Comparison of ENCODE assay signal across 8 mouse cellular contexts in the genomic region with DNA sequence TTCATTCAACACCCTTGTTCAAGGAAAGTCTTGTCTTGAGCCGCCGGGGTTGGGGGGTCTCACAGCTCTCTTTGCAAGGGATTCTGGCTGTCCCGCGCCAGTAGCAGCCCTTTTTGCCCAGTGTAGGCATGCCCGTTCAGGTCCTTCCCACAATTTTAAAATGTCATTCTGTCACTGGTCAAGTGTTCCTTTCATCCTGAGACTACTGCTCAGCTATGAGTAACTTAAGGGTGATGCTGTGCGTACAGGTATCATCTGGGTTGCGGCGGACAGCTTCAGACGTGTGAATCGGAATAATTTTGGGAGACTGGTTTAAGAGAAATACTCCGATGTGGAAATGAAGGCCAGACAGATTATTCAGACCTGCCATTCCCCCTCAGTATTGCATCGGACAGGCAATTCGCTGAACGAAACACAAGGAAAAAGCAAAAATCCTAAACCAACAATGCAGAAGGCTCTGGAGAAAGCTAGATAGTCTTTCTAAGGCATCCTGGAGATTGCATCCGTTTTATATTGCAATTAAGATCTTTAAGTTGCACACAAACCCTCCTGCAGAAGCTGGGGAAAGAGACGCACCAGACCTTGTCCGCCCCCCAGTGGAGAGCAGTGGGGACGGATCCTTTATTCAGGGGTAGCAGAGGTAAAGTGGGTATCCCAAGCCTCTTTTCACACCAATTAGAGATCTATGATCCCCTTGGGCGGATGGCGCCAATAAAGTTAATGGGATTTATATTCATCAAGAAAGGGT.
DNase-seq lines count a peak whose midpoint lies in the region; ATAC-seq and TF ChIP-seq lines count a peak whose summit lies in the region.

No protein-coding gene starts in this region.

- 0 out of 2 replicates have a peak overlapping the region, but pooled peaks have one; percentile 2 for H3K9ac ChIP-seq in intestine, postnatal 0 days (ENCODE audit: low read depth, low read length)

- no peaks in the 10 kb centered on the region for H3K9me3 ChIP-seq in intestine, postnatal 0 days (ENCODE audit: control insufficient read depth)
- no peaks in the 10 kb centered on the region for H3K9me3 ChIP-seq in limb, embryonic 10.5 days (replicated peaks)

- intact Hi-C loops in gastrocnemius, postnatal 14 days (cut with DNase I; ENCODE audit: low total_unique reads) = loop anchor here (10.0 kb wide), 1 partner anchor 416 kb away; no protein-coding TSS in a partner anchor

- H3K4me3 ChIP-seq in testis, adult 2 months (ENCODE audit: control insufficient read depth, low read depth, low read length) = peak overlapping the region; percentile 12
- peak overlapping the region; percentile 35 for H3K4me3 ChIP-seq in intestine, postnatal 0 days (ENCODE audit: low read depth, low read length)
- peak overlapping the region; percentile 57 for H3K4me3 ChIP-seq in limb, embryonic 10.5 days
- peak overlapping the region; percentile 44 for H3K4me3 ChIP-seq in small intestine, adult 2 months (ENCODE audit: low read depth, low read length)

- no peaks in the 10 kb centered on the region for H3K27me3 ChIP-seq in testis, adult 2 months (ENCODE audit: control insufficient read depth, insufficient read depth, low read length)
- no peaks in the 10 kb centered on the region for H3K27me3 ChIP-seq in intestine, postnatal 0 days (replicated peaks; ENCODE audit: control insufficient read depth, insufficient read depth, low read length)
- H3K27me3 ChIP-seq in limb, embryonic 10.5 days (ENCODE audit: low read depth, poor library complexity, severe bottlenecking) = no peaks in the 10 kb centered on the region
- H3K27me3 ChIP-seq in small intestine, adult 2 months (ENCODE audit: control insufficient read depth, insufficient read depth, low read length) = peaks cover 5% of the 10 kb centered on the region; the same call in 1 of the 2 replicates

- peak overlapping the region; percentile 64 for H3K4me2 ChIP-seq in intestine, postnatal 0 days (replicated peaks; ENCODE audit: low read depth)

- DNase-seq in testis, postnatal 14 days (ENCODE audit: low spot score) = no peak
- peak; percentile 41 to 70 for DNase-seq in cerebellum, postnatal 4 days (ENCODE audit: low spot score in 2 of 2)
- DNase-seq in gastrocnemius, postnatal 14 days = peak; percentile 33
- DNase-seq in limb, embryonic 10.5 days (ENCODE audit: low spot score) = peak; percentile 81
- peak; percentile 75 for DNase-seq in mesoderm, embryonic 11.5 days (ENCODE audit: low read depth, low spot score)

- 12% methylated on average over 20 of the region's 20 CpGs for WGBS in intestine, postnatal 0 days
- WGBS in limb, embryonic 10.5 days = 5% methylated on average over 20 of the region's 20 CpGs
- WGBS in small intestine, adult 2 months = 10% methylated on average over 20 of the region's 20 CpGs

- no peak overlapping the region for H3K27ac ChIP-seq in testis, adult 2 months (ENCODE audit: control insufficient read depth, insufficient read depth, low read depth, low read length)
- H3K27ac ChIP-seq in intestine, postnatal 0 days (ENCODE audit: low read depth, low read length) = no peak overlapping the region
- peak overlapping the region; percentile 92 for H3K27ac ChIP-seq in limb, embryonic 10.5 days
- no peak overlapping the region for H3K27ac ChIP-seq in small intestine, adult 2 months (ENCODE audit: insufficient read depth, low read depth, low read length)

- ATAC-seq in intestine, postnatal 0 days = peak; percentile 33; the same call in 1 of the 2 replicates

- H3K4me1 ChIP-seq in testis, adult 2 months (ENCODE audit: control insufficient read depth, insufficient read depth, low read length) = peaks cover 5% of the 10 kb centered on the region
- 0 out of 2 replicates have a peak, but pooled peaks cover 3% of the 10 kb centered on the region for H3K4me1 ChIP-seq in intestine, postnatal 0 days (replicated peaks; ENCODE audit: control insufficient read depth, insufficient read depth, low read length)
- H3K4me1 ChIP-seq in limb, embryonic 10.5 days = peaks cover 45% of the 10 kb centered on the region
- peaks cover 4% of the 10 kb centered on the region; the same call in 1 of the 2 replicates for H3K4me1 ChIP-seq in small intestine, adult 2 months (ENCODE audit: control insufficient read depth, insufficient read depth, insufficient read length, low read length)

- no peaks in the 10 kb centered on the region for H3K36me3 ChIP-seq in testis, adult 2 months (ENCODE audit: control insufficient read depth, insufficient read depth, low read length)
- no peaks in the 10 kb centered on the region for H3K36me3 ChIP-seq in intestine, postnatal 0 days (ENCODE audit: control insufficient read depth, insufficient read depth)
- H3K36me3 ChIP-seq in limb, embryonic 10.5 days = no peaks in the 10 kb centered on the region
- no peaks in the 10 kb centered on the region for H3K36me3 ChIP-seq in small intestine, adult 2 months (ENCODE audit: control insufficient read depth, insufficient read depth, low read length)

- TF ChIP-seq POLR2A in testis, adult 2 months (IDR thresholded peaks at IDR 0.05; ENCODE audit: control insufficient read depth, low read depth, low read length) = no peak
- no peak for TF ChIP-seq POLR2A in small intestine, adult 2 months (IDR thresholded peaks at IDR 0.05; ENCODE audit: low read depth, low read length)

- peak; percentile 28; the same call in 1 of the 2 replicates for TF ChIP-seq CTCF in testis, adult 2 months (IDR thresholded peaks at IDR 0.05; ENCODE audit: control insufficient read depth, insufficient read depth, insufficient replicate concordance, low read depth, low read length)
- peak; percentile 73 for TF ChIP-seq CTCF in intestine, postnatal 0 days (IDR thresholded peaks at IDR 0.05; ENCODE audit: low read depth)
- peak; percentile 40; the same call in 1 of the 2 replicates for TF ChIP-seq CTCF in small intestine, adult 2 months (IDR thresholded peaks at IDR 0.05; ENCODE audit: extremely low read depth, insufficient read length, insufficient replicate concordance, low read depth, low read length)
